Mouse (Mus musculus) liver, adult (tissue): ENCODE measurements around the gene Chml.

Source experiments
- GATA4 ChIP-seq: IDR thresholded peaks from 2 replicates; pipeline ENCODE4 v1.6.1; 2014; ENCODE audit warnings: mild to moderate bottlenecking, low read length; ENCODE audit not compliant: insufficient replicate concordance

The Chml gene

GRCm38 (mm10) chr1:175671626-175672025 is 21.1 kb downstream of the Chml start:
- no peak for TF ChIP-seq GATA4

GRCm38 (mm10) chr1:175670042-175670441 is 22.7 kb downstream of the Chml start:
- TF ChIP-seq GATA4, result no peak

GRCm38 (mm10) chr1:175669456-175669855 is 23.2 kb downstream of the Chml start:
- no peak for TF ChIP-seq GATA4

GRCm38 (mm10) chr1:175668666-175669405 is 23.9 kb downstream of the Chml start:
- TF ChIP-seq GATA4, result no peak

- TF ChIP-seq GATA4, result no peak
Measured at GRCm38 (mm10) chr1:175659900-175660299, 32.8 kb downstream of the Chml start.

- TF ChIP-seq GATA4, result no peak
Measured at GRCm38 (mm10) chr1:175648615-175649014, 44.1 kb downstream of the Chml start.

- TF ChIP-seq GATA4, result no peak
Measured at GRCm38 (mm10) chr1:175646952-175647351, 45.7 kb downstream of the Chml start.

- no peak for TF ChIP-seq GATA4
Measured at GRCm38 (mm10) chr1:175643496-175644265, 49.0 kb downstream of the Chml start.

- no peak for TF ChIP-seq GATA4
Measured at GRCm38 (mm10) chr1:175640435-175641150, 52.1 kb downstream of the Chml start.

- no peak for TF ChIP-seq GATA4
Measured at GRCm38 (mm10) chr1:175639072-175639471, 53.6 kb downstream of the Chml start.

- no peak for TF ChIP-seq GATA4
Measured at GRCm38 (mm10) chr1:175637677-175638076, 55.0 kb downstream of the Chml start.

- TF ChIP-seq GATA4, result no peak
Measured at GRCm38 (mm10) chr1:175632470-175632869, 60.2 kb downstream of the Chml start.
